Mouse (Mus musculus): ENCODE measurements around the gene Rph3a.

GRCm38 (mm10) chr5:120966894-120967293, 43.0 kb downstream of the Rph3a start:
- TF ChIP-seq CTCF (IDR thresholded peaks at IDR 0.05; ENCODE audit: low read depth, low read length) (no peak), GATA1 (IDR thresholded peaks at IDR 0.05; ENCODE audit: borderline replicate concordance, low read length) (no peak), TAL1 (conservative IDR thresholded peaks at IDR 0.05; ENCODE audit: low read depth, low read length) (no peak)

Data from G1E (cell line).